Mouse (Mus musculus) limb, embryonic 12.5 days (tissue): ENCODE data around the gene Ano6. TPM values are rescaled to one million over a fixed set of nuclear protein-coding genes. Genes with fewer than 3 reads are reported as not detected.

Experiments used
- ATAC-seq: fragments of 200-750 bp; cut with Nextera tagmentation; 2 replicates; pipeline ENCODE4 v1.8.0; 2017; ENCODE audit warnings: low read depth, moderate TSS enrichment; ENCODE audit not compliant: insufficient number of reproducible peaks, insufficient read depth, low FRiP score, low TSS enrichment
- H3K27ac ChIP-seq: fragments of 300-500 bp; sonication (generic); 2 replicates; pipeline ENCODE4 v1.5.1; 2016; ENCODE audit warnings: mild to moderate bottlenecking, moderate library complexity
- H3K27me3 ChIP-seq: fragments of 300-500 bp; sonication (generic); 2 replicates; pipeline ENCODE4 v1.6.1; 2016; ENCODE audit warnings: mild to moderate bottlenecking, moderate library complexity
- H3K36me3 ChIP-seq: fragments of 300-500 bp; sonication (generic); 2 replicates; pipeline ENCODE4 v1.6.1; 2016; ENCODE audit warnings: mild to moderate bottlenecking, moderate library complexity
- H3K4me1 ChIP-seq: fragments of 300-500 bp; sonication (generic); replicated peaks from 2 replicates; pipeline ENCODE4 v1.6.1; 2016
- H3K4me2 ChIP-seq: fragments of 300-500 bp; sonication (generic); 2 replicates; pipeline ENCODE4 v1.6.1; 2016; ENCODE audit warnings: mild to moderate bottlenecking, moderate library complexity
- H3K4me3 ChIP-seq: fragments of 300-500 bp; sonication (generic); replicated peaks from 2 replicates; pipeline ENCODE4 v1.5.1; 2016; ENCODE audit warnings: mild to moderate bottlenecking
- H3K9ac ChIP-seq: fragments of 300-500 bp; sonication (generic); replicated peaks from 2 replicates; pipeline ENCODE4 v1.6.1; 2016; ENCODE audit warnings: mild to moderate bottlenecking, moderate library complexity
- H3K9me3 ChIP-seq: fragments of 300-500 bp; sonication (generic); 2 replicates; pipeline ENCODE4 v1.6.1; 2016; ENCODE audit warnings: mild to moderate bottlenecking, moderate library complexity
- WGBS: fragments of 180-500 bp; shearing (Covaris S2); methylation state at CpG from one replicate; pipeline ENCODE4 v1.1.7; 2016; 5-methylcytosine and 5-hydroxymethylcytosine counted together
- polyA plus RNA-seq: library from polyadenylated mRNA; unstranded; fragments of >200 nt; fragmentation: Nextera tagmentation; extraction: Ambion mirVana; gene quantifications from 2 replicates; pipeline ENCODE4 v1.2.1, GENCODE M21; 2016

Gene Ano6
- polyA plus RNA-seq, 1 experiment from 2014 or later = 47.3 TPM

DNA sequence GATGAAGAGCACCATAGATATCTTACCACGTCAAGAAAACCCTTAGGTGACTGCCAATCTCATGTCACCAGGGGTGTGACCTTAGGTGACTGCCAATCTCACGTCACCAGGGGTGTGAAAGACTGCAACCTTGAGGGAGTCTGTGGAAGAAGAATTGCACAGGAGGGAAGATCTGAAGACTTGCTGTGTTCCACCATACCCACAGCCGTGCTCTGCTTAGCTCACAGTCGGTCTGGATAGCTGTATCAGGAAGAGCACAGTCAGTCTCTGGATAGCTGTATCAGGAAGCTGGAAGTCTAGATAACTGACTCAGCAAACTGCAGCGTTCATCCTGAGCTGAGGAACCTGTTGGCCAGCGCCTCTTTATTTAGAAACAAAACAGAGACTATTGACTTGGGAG, 92.9 kb downstream of the Ano6 start:
- H3K4me2 ChIP-seq = no peak overlapping the region
- H3K27me3 ChIP-seq = no peaks in the 10 kb centered on the region
- no peak overlapping the region for H3K27ac ChIP-seq
- H3K36me3 ChIP-seq = 0 out of 2 replicates have a peak, but pooled peaks cover 2% of the 10 kb centered on the region
- H3K9me3 ChIP-seq = no peaks in the 10 kb centered on the region
- ATAC-seq = no peak
- peaks cover 32% of the 10 kb centered on the region for H3K4me1 ChIP-seq
- no peak overlapping the region for H3K4me3 ChIP-seq
- no peak overlapping the region for H3K9ac ChIP-seq
- 80% methylated on average over 6 of the region's 6 CpGs for WGBS

DNA sequence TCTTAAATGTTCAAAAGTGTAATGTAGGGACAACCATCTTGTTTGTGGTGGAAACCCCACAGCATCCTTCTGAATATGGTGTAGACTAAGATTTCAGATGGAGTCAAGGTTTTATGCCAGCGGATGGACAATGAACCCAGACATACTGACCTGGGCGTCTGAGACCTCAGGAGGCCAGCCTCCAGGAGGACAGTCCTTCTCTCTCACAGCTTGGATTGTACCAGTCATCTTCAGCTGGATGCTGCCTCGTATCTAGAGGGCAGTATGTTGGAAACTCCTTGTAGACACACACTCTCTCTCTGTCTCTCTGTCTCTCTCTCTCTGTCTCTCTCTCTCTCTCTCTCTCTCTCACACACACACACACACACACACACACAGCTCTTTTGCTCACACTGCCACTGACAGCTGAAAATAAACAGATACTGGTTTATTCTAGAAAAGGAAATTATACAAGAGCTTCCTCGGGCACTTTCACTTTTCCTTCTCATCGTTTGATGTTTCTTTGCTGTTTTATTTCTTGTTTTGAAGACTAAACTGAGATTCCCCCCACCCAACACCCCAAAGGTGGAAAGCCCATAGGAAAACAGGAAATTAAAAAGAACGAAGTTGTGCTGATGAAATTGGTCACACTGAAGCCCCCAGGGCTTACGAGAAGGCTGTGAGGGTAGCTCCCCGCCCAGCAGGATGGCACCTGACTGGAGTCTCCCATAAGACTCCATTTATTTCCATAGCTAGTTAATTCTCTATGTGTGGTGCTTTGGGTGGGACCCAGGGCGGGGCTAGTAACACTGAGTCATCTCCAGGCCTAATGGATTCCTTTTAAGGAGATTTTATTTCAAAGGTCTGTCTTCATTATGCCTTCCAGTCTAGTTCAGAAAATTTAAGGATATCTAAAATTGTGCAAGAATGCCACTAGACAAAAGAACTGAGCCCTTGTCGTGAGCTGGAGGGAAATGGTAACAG, 94.3 kb downstream of the Ano6 start:
- no peak overlapping the region for H3K27ac ChIP-seq
- H3K9me3 ChIP-seq = peaks cover 4% of the 10 kb centered on the region; the same call in 1 of the 2 replicates
- 75% methylated on average over 10 of the region's 10 CpGs for WGBS
- no peak for ATAC-seq
- H3K4me1 ChIP-seq = peaks cover 32% of the 10 kb centered on the region
- H3K36me3 ChIP-seq = peaks cover 6% of the 10 kb centered on the region; the same call in 1 of the 2 replicates
- no peak overlapping the region for H3K4me3 ChIP-seq
- H3K4me2 ChIP-seq = no peak overlapping the region
- no peak overlapping the region for H3K9ac ChIP-seq
- no peaks in the 10 kb centered on the region for H3K27me3 ChIP-seq

DNA sequence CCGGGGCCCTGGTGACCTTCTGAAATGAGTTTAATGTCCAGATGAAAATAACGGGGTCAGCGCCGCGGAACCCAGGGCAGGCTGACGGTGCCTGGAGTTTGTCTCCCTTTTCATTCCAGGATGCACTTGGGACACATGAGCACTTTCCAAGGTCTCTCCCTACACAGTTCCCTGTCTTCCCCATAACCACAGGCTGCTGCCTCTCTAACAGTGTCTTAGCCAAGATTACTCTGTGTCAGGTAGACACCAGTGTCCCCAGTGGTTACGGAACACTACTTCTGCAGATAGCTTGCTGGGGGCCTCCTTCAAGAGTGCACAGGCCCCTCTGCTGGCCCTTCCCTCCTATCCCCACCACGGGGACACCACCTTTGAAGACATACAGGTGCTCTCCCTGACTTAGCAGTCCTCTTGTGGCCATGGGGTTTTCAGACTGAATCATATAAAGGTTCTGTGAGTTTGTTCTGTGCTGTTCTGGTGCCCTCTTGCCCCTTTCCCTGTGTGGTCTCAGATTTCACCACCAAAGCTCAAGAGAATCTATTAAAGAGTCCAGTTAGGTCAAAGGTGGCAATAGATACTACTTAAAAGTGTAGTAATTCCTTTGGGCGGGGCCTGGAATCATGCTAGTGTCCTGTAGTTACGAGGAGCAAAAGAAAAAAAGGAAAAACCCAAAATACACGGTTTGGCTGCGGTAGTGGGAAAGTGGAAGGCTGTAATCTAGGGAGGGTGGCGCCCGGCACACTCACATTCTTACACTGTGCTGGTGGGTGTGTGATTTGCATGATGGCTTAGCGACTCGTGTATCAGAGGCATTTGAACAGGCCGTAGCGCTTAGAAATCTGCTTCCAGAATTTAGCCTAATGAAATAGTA, 95.5 kb downstream of the Ano6 start:
- Histone ChIP-seq H3K27me3 (no peaks in the 10 kb centered on the region), H3K9me3 (peaks cover 5% of the 10 kb centered on the region; the same call in 1 of the 2 replicates), H3K4me1 (peaks cover 27% of the 10 kb centered on the region), H3K27ac (0 out of 2 replicates have a peak overlapping the region, but pooled peaks have one; percentile 17), H3K9ac (no peak overlapping the region), H3K4me3 (no peak overlapping the region), H3K4me2 (no peak overlapping the region), H3K36me3 (peaks cover 6% of the 10 kb centered on the region; the same call in 1 of the 2 replicates)
- peak; percentile 37; the same call in 1 of the 2 replicates for ATAC-seq
- 46% methylated on average over 18 of the region's 18 CpGs for WGBS

DNA sequence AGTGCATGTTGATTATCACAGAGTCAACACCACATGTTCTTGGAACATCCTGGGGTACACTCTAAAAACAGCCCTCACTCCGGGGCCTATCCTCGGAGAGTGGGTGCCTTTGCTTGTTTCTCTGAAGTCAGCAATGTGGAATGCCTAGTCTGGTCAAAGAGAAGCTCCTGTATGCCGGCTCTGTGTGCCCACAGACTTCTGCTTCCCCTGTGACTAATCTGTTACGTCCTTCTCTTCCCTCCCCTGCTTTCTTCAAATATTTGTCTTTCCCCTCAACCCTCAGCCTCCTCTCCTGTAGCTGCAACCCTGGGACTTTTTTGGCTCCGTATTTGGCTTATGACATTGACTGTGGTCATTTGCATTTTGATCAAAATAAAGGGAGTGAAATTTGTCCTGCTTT, 96.7 kb downstream of the Ano6 start:
- ATAC-seq = no peak
- Histone ChIP-seq H3K9me3 (peaks cover 5% of the 10 kb centered on the region; the same call in 1 of the 2 replicates), H3K27ac (no peak overlapping the region), H3K9ac (no peak overlapping the region), H3K27me3 (no peaks in the 10 kb centered on the region), H3K36me3 (peaks cover 6% of the 10 kb centered on the region; the same call in 1 of the 2 replicates), H3K4me2 (no peak overlapping the region), H3K4me1 (peaks cover 31% of the 10 kb centered on the region), H3K4me3 (no peak overlapping the region)
- 62% methylated on average over 5 of the region's 5 CpGs for WGBS

DNA sequence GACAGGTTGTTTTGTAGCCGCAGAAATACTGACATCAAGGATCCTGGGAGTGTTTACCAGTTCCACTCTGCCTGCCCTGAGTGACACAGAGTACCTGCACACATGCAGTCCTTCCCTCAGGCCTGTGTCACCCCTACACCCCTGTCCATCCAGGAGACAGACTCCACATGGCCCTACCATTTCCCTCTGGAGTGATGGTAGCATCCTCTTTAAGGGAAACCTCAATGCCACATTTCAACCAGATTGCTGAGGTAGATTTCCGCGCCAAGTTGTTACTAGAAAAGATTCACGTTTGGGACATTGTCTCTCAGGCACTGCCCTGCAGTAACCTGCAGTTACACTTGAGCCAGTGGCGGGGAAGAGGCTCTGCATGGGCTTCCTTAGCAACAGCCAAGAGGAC, 97.9 kb downstream of the Ano6 start:
- Histone ChIP-seq H3K36me3 (peaks cover 6% of the 10 kb centered on the region; the same call in 1 of the 2 replicates), H3K4me3 (no peak overlapping the region), H3K9me3 (peaks cover 5% of the 10 kb centered on the region; the same call in 1 of the 2 replicates), H3K9ac (no peak overlapping the region), H3K4me1 (peaks cover 40% of the 10 kb centered on the region), H3K27ac (no peak overlapping the region), H3K4me2 (no peak overlapping the region), H3K27me3 (no peaks in the 10 kb centered on the region)
- WGBS = 82% methylated on average over 5 of the region's 5 CpGs
- no peak for ATAC-seq

DNA sequence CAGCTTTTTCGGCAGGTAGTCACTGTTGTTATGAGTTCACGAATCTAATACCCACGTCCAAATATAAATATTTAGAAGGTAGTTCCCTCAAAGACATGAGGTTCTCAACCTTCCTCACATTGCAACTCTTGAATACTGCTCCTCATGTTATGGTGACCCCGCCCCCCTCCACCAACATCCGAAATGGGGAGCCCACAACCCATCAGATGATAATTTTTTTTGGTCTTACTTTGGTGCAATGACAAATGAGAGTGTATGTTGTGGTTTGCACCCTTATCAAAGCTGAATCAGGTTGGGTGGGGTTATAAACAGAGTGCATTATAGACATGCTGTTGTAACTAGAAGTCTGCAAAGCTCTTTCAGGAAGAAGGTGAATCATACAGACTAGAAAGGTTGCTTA, 99.7 kb downstream of the Ano6 start:
- Histone ChIP-seq H3K4me3 (no peak overlapping the region), H3K4me2 (no peak overlapping the region), H3K27ac (no peak overlapping the region), H3K27me3 (no peaks in the 10 kb centered on the region), H3K36me3 (peaks cover 13% of the 10 kb centered on the region), H3K9me3 (peaks cover 5% of the 10 kb centered on the region; the same call in 1 of the 2 replicates), H3K9ac (no peak overlapping the region), H3K4me1 (peaks cover 47% of the 10 kb centered on the region)
- ATAC-seq = no peak
- 96% methylated on average over 5 of the region's 5 CpGs for WGBS

DNA sequence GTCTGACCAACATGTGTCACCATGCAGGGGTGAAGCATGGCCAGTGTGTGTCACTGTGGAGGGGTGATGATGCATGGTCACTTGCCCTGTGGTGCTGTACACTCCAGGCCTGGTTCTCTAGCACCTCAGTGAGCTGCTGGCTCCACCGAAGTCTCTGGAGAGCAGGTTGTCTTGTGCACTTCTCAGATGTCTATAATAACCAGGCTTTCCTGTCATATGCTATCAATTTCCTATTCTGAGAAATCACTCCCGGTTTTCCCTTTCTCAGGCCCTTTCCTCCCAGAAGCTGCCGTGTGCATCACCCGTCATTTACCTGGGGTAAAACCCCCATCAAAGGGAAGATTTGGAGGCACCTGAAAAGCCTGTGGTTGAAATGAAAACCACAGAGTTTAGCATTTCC, 101.5 kb downstream of the Ano6 start:
- ATAC-seq = no peak
- Histone ChIP-seq H3K27me3 (no peaks in the 10 kb centered on the region), H3K36me3 (peaks cover 19% of the 10 kb centered on the region), H3K4me3 (no peak overlapping the region), H3K9me3 (peaks cover 5% of the 10 kb centered on the region; the same call in 1 of the 2 replicates), H3K9ac (no peak overlapping the region), H3K4me1 (peaks cover 32% of the 10 kb centered on the region), H3K4me2 (no peak overlapping the region), H3K27ac (no peak overlapping the region)
- WGBS = 41% methylated on average over 4 of the region's 4 CpGs

DNA sequence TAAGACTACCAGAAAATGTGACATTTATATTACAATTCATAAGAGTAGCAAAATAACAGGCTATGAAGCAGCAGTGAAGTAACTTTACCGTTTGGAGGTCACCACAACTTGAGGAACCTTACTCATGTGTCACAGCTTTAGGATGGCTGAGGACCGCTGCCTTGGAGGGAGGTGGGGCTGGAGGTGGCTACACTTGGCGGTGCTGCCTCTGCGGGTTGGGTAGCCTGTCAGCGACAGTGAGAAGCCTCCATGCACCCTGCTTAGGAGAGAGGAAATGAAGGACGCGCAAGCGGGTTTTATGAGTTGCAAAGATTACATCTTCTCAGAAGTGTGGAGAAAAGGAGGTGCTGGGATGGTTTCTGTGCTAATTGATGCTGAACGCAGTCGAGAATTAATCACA, 102.3 kb downstream of the Ano6 start:
- 42% methylated on average over 10 of the region's 10 CpGs for WGBS
- H3K9me3 ChIP-seq = peaks cover 5% of the 10 kb centered on the region; the same call in 1 of the 2 replicates
- H3K27ac ChIP-seq = no peak overlapping the region
- H3K27me3 ChIP-seq = no peaks in the 10 kb centered on the region
- no peak overlapping the region for H3K4me2 ChIP-seq
- no peak overlapping the region for H3K9ac ChIP-seq
- peaks cover 28% of the 10 kb centered on the region for H3K4me1 ChIP-seq
- peaks cover 19% of the 10 kb centered on the region for H3K36me3 ChIP-seq
- ATAC-seq = no peak
- H3K4me3 ChIP-seq = no peak overlapping the region

DNA sequence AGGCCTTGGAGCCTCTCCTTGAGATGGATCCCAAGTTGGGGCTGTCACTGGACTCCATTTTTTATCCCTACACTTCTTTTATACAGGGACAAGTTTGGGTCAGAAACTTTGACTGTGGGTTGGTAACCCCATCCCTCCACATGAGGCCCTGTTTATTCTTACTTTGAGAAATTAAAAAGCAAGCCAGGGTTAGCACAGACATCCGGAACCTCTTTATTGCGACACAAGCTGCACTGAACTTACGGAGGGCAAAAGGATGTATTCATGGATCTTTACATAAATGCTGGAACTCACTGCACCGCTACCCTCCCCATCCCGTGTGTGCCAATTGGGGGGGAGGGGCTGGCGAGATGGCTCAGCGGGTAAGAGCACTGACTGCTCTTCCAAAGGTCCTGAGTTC, 105.1 kb downstream of the Ano6 start:
- no peak for ATAC-seq
- peaks cover 12% of the 10 kb centered on the region for H3K36me3 ChIP-seq
- no peaks in the 10 kb centered on the region for H3K9me3 ChIP-seq

DNA sequence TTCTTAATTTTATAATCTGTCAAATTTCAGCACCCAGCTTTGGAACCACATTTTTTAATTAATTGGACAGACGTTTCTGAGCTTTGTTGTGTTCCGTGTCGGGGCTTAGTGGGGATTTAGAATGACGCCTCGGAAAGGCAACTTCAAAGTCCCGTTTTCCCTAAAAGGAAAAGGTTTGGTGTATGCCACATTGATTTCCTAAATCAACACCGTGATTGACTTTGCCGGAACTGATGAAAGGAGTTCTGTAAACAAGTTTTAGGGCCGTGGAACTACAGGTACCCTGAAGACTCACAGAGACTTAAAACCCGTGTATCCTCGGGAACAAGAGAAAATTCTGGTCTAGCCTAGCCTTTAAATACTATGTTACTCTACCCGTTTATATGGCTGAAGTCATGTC, 107.0 kb downstream of the Ano6 start:
- ATAC-seq = no peak
- Histone ChIP-seq H3K27me3 (no peaks in the 10 kb centered on the region), H3K36me3 (peaks cover 12% of the 10 kb centered on the region), H3K4me3 (no peak overlapping the region), H3K4me1 (peaks cover 22% of the 10 kb centered on the region), H3K4me2 (no peak overlapping the region), H3K27ac (no peak overlapping the region), H3K9ac (no peak overlapping the region), H3K9me3 (no peaks in the 10 kb centered on the region)
- 55% methylated on average over 12 of the region's 12 CpGs for WGBS

More for the DNA sequence above, 105.1 kb downstream of the Ano6 start:
- Histone ChIP-seq H3K27me3 (no peaks in the 10 kb centered on the region), H3K4me2 (no peak overlapping the region), H3K4me1 (peaks cover 28% of the 10 kb centered on the region), H3K27ac (no peak overlapping the region), H3K9ac (no peak overlapping the region), H3K4me3 (no peak overlapping the region)
- 93% methylated on average over 7 of the region's 7 CpGs for WGBS

DNA sequence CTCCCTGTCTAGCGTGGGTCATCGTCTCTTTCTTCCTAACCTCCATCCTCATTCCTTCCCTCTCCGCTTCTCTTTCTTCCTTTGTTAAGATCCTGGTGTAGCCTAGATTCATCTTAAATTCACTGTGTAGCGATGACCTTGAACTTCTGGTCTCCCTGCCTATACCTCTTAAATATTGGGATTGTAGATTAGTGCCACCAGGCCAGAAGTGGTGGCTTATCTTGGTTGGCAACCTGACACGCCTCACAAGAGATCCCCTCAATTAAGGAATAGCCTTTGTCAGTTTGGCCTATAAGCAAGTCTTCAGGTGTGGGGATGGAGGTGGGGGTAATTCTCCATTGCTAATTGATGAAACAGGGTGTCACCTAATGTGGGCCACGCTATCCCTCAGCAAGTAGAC, 107.8 kb downstream of the Ano6 start:
- Histone ChIP-seq H3K27me3 (no peaks in the 10 kb centered on the region), H3K27ac (no peak overlapping the region), H3K9ac (no peak overlapping the region), H3K9me3 (no peaks in the 10 kb centered on the region), H3K4me2 (no peak overlapping the region), H3K36me3 (peaks cover 12% of the 10 kb centered on the region), H3K4me3 (no peak overlapping the region), H3K4me1 (peaks cover 16% of the 10 kb centered on the region)
- ATAC-seq = no peak
- WGBS = 91% methylated on average over 6 of the region's 6 CpGs
